Mouse (Mus musculus): ENCODE results near the gene Asphd1. TPM values are rescaled to one million over a fixed set of nuclear protein-coding genes. Genes with fewer than 3 reads are reported as not detected.

Asphd1 gene
- polyA plus RNA-seq, 1 experiment = 55.7 TPM

DNA sequence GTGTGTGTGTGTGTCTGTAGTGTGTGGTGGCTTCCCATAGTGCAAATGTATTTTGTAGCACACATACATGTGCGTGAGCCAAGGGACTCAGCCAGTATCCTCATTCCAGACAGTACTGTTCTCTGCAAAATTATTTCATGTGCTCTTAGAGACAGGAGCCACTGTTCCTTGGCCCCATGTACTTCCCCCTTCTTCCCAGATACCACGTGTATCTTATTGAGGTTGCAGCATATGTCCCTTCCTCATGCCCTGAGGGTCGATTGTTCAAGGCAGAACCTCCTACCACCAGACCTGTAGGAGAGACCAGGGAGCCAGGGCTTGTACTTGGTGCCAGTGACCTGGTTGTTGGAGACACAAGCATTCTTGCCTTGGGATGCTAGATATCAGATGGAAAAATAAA is 5.7 kb upstream of the Asphd1 start:
- Histone ChIP-seq H3K27ac (ENCODE audit: insufficient read depth, low read length) (no peak overlapping the region), H3K4me1 (ENCODE audit: control insufficient read depth, insufficient read depth, low read length) (peaks cover 2% of the 10 kb centered on the region), H3K4me3 (ENCODE audit: insufficient read depth, low read length) (no peak overlapping the region)
- TF ChIP-seq CTCF (IDR thresholded peaks at IDR 0.05; ENCODE audit: extremely low read depth, insufficient read depth, low read length) = no peak
- TF ChIP-seq POLR2A (IDR thresholded peaks at IDR 0.05; ENCODE audit: extremely low read depth, insufficient read depth, low read length) = no peak

DNA sequence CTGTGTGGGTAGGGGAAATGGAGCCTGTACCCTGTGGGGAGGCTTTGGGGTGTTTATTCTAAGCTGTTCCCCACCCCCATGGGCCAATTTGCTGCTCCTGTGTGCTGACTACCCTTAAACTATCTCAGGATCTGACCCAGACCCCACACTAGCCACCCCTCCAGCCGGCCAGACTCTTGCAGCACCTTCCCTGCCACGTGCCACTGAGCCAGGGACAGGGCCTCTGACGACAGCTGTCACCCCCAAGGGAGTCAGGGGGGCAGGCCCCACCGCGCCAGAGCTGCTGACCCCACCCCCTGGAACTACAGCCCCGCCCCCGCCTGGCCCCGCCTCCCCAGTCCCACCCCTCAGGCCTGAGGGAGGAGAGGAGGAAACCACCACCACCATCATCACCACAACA is 3.3 kb upstream of the Asphd1 start:
- Histone ChIP-seq H3K4me3 (ENCODE audit: insufficient read depth, low read length) (peak overlapping the region; percentile 66), H3K27ac (ENCODE audit: insufficient read depth, low read length) (no peak overlapping the region), H3K4me1 (ENCODE audit: control insufficient read depth, insufficient read depth, low read length) (peaks cover 2% of the 10 kb centered on the region)
- TF ChIP-seq CTCF (IDR thresholded peaks at IDR 0.05; ENCODE audit: extremely low read depth, insufficient read depth, low read length) = no peak
- TF ChIP-seq POLR2A (IDR thresholded peaks at IDR 0.05; ENCODE audit: extremely low read depth, insufficient read depth, low read length) = no peak

DNA sequence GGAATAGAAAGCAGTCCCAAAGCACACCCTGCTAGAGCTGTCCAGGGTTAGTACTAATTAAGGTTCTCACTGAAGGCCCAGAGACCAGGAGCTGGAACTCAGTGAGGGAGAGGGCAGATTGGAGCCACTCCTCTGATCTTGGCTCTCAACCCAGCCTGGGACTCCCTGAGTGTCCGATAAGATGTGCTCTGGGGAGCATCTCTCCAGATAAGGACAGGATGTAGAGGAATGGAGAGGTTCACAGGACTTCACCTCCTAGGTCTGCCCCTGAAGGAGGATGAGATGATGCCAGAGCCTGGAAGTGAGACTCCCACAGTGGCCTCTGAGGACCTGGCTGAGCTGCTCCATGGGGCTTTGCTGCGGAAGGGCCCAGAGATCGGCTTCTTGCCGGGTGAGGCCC is 2.4 kb upstream of the Asphd1 start:
- 0 out of 2 replicates have a peak, but pooled peaks have one; percentile 15 for TF ChIP-seq POLR2A (IDR thresholded peaks at IDR 0.05; ENCODE audit: extremely low read depth, insufficient read depth, low read length)
- no peak for TF ChIP-seq CTCF (IDR thresholded peaks at IDR 0.05; ENCODE audit: extremely low read depth, insufficient read depth, low read length)
- H3K27ac ChIP-seq (ENCODE audit: insufficient read depth, low read length) = no peak overlapping the region; the same call in 1 of the 2 replicates
- H3K4me3 ChIP-seq (ENCODE audit: insufficient read depth, low read length) = peak overlapping the region; percentile 66
- peaks cover 2% of the 10 kb centered on the region for H3K4me1 ChIP-seq (ENCODE audit: control insufficient read depth, insufficient read depth, low read length)

DNA sequence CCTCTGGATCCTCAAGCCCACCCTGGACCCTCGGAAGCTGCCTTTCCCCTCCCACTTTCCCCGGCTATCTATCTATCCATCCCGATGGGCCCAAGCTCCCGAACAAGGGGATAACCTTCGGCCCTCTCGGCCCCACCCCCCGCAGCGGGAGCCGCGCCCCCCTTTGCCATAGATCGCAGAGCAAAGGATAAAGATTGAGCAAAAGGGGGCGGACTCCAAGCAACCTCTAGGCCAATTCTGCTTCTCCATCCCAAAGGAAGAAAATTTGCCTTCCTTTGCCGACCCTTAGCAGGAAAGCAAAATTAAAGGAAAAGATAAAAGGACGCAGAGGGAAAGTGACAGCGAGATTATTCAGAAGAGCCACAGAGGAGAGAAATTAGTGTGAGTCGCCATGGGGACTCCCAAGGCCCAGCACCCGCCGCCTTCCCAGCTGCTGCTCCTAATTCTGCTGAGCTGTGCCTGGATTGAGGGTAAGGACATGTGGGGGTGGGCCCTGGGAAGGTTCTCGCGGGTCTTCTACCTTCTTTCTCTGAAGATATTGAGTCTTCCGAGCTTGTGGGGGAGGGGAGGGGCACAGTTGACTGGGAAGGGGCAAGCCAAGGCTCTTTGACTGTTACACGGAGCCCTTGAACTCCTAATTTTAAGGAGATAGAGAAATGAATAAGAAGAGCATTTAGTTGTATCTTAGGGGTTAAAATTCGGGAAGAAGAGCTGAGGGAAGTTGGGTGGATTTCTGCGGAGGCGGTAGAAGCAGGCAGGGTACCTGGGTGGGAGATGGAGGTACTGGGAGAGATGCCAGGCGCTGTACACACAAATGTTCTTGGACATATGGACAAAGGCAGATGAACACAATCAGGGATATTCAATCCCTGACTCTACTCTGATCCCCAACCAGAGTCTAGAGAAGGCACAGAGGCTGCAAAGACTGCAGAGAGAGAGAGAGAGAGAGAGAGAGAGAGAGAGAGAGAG is 1.5 kb upstream of the Asphd1 start:
- Histone ChIP-seq H3K4me1 (ENCODE audit: control insufficient read depth, insufficient read depth, low read length) (peaks cover 2% of the 10 kb centered on the region), H3K4me3 (ENCODE audit: insufficient read depth, low read length) (peak overlapping the region; percentile 66), H3K27ac (ENCODE audit: insufficient read depth, low read length) (peak overlapping the region; percentile 56)
- TF ChIP-seq CTCF (IDR thresholded peaks at IDR 0.05; ENCODE audit: extremely low read depth, insufficient read depth, low read length) (no peak), POLR2A (IDR thresholded peaks at IDR 0.05; ENCODE audit: extremely low read depth, insufficient read depth, low read length) (0 out of 2 replicates have a peak, but pooled peaks have one; percentile 12)

DNA sequence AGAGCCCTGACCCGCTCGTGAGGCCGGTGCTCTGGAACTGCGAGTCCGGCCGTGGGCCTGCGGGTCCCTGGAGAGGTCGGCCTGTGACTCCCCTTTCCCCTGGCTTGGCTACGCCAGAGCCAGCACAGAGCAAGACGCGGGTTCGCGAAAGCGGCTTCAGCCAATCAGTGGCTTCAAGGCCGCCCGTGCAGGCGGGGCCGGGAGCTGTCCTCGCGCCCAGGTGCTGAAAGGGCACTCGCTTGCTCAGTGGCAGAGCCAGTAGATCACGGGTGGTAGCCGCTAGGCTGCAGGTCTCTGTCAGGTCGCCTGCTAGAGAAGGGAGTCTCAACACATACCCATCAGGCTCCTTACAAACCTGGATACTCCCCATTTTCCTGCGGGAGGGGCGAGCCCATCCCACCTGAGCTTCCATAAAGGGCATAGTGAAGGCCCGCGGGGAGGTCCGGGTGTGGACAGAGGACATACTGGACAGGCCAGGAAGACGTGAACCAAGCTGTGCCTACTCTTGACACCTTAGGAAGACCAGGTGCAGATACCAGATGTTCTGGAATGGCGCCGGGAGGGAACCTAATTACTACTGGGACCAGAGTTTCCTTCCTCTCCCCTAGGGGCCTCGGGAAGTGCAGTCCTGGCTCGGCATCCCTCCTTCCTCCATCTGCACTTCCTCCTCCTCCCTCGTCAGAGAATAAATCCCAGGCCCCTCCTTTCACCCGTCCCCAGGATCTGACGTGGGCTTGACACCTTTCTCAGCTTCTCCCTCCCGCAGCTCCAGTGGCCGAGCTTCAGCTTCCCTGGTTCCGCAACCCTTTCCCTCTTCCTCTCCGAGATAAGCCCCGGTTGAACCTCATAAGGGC is 638 bp upstream of the Asphd1 start, which contains the start of gene Sez6l2:
Gene Sez6l2, plus strand, starts transcription at position 771 of the 854 bp plus-strand sequence.
- TF ChIP-seq CTCF (IDR thresholded peaks at IDR 0.05; ENCODE audit: extremely low read depth, insufficient read depth, low read length) (no peak), POLR2A (IDR thresholded peaks at IDR 0.05; ENCODE audit: extremely low read depth, insufficient read depth, low read length) (peak; percentile 94)
- Histone ChIP-seq H3K4me3 (ENCODE audit: insufficient read depth, low read length) (peak within 1 kb of the TSS; percentile 66), H3K27ac (ENCODE audit: insufficient read depth, low read length) (peak within 1 kb of the TSS; percentile 89), H3K4me1 (ENCODE audit: control insufficient read depth, insufficient read depth, low read length) (peaks cover 2% of the 10 kb centered on the region)

DNA sequence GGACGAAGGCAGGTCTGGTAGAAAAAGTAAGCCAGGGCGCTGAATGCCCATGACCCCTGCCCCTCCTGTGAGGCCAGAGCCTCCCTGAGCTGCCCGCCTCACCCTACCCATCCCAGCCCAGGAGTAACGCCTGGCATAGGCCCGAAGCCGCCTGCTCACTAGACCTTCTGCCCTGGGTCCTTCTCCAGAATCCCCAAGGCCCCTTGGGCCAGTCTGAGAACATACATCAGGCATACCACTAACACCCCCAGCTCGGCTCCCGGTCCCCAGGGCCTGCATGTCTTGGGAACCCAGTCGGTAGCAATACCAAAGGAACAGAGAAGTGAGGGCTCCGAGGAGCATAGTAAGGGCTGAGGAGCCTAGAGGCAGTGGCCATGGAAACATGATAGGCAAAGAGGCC is 756 bp downstream of the Asphd1 start:
- Histone ChIP-seq H3K4me1 (ENCODE audit: control insufficient read depth, insufficient read depth, low read length) (peaks cover 2% of the 10 kb centered on the region), H3K27ac (ENCODE audit: insufficient read depth, low read length) (peak overlapping the region; percentile 89), H3K4me3 (ENCODE audit: insufficient read depth, low read length) (peak overlapping the region; percentile 66)
- TF ChIP-seq POLR2A (IDR thresholded peaks at IDR 0.05; ENCODE audit: extremely low read depth, insufficient read depth, low read length) (no peak), CTCF (IDR thresholded peaks at IDR 0.05; ENCODE audit: extremely low read depth, insufficient read depth, low read length) (no peak)

DNA sequence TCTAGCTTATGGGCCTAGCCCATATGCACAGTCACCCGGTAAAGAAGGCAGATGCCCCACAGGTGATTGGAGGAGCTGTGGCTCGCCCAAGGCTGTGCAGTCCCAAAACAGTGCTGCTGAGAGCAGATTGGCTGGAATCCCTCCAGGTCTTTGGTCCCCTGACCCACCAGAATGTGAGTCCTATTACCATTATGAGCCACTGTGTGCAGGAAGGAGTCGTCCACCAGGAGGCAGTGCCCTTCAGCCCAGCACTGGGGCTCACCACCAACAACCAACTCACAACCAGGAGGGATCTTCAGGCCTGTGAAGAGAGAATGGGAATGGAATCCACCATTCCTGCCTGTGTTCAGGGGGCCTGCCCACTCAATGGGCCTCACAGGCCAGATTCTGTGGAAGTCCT is 2.9 kb downstream of the Asphd1 start:
- Histone ChIP-seq H3K4me3 (ENCODE audit: insufficient read depth, low read length) (no peak overlapping the region), H3K4me1 (ENCODE audit: control insufficient read depth, insufficient read depth, low read length) (no peaks in the 10 kb centered on the region), H3K27ac (ENCODE audit: insufficient read depth, low read length) (no peak overlapping the region)
- peak; percentile 52 for TF ChIP-seq CTCF (IDR thresholded peaks at IDR 0.05; ENCODE audit: extremely low read depth, insufficient read depth, low read length)
- TF ChIP-seq POLR2A (IDR thresholded peaks at IDR 0.05; ENCODE audit: extremely low read depth, insufficient read depth, low read length) = no peak

DNA sequence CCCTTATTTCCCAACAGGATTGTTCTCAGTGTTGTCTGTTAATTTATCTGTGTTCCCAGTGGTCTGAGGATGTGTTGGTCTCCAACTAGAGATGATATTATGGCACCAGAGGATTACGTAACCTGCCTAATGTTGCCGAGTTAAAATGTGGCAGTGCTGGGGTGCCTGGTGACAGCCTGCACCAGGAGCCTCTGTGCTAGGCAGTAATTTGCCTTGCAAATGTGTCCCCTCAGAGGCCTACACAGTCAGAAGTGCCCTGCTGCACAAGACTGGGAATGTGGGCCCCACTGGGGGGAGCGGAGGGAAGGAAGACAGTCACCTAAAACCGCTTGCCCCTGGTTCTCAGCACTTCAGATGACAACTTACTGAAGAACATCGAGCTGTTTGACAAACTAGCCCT is 7.6 kb downstream of the Asphd1 start:
- TF ChIP-seq CTCF (IDR thresholded peaks at IDR 0.05; ENCODE audit: extremely low read depth, insufficient read depth, low read length) = no peak
- no peak for TF ChIP-seq POLR2A (IDR thresholded peaks at IDR 0.05; ENCODE audit: extremely low read depth, insufficient read depth, low read length)
- Histone ChIP-seq H3K4me1 (ENCODE audit: control insufficient read depth, insufficient read depth, low read length) (no peaks in the 10 kb centered on the region), H3K4me3 (ENCODE audit: insufficient read depth, low read length) (peak overlapping the region; percentile 19; the same call in 1 of the 2 replicates), H3K27ac (ENCODE audit: insufficient read depth, low read length) (peak overlapping the region; percentile 80)

DNA sequence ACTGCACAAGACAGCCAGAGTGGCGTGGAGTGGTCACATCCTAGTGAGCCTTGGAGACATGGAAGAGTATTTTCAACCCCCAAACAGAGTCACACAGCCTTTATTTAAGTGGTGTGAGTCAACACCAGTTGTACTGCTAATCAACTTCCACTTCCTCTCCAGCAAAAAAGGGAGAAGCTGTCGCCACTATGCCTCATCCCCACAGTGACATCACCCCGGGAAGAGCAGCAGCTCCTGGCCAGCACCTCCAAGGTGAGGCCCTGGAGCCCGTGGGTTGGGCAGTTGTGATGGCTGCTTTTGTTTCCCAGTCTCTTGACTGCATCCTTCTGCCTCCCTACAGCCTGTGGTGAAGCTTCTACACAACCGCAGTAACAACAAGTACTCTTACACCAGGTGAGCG is 8.2 kb downstream of the Asphd1 start:
- Histone ChIP-seq H3K27ac (ENCODE audit: insufficient read depth, low read length) (peak overlapping the region; percentile 27), H3K4me3 (ENCODE audit: insufficient read depth, low read length) (no peak overlapping the region), H3K4me1 (ENCODE audit: control insufficient read depth, insufficient read depth, low read length) (no peaks in the 10 kb centered on the region)
- TF ChIP-seq CTCF (IDR thresholded peaks at IDR 0.05; ENCODE audit: extremely low read depth, insufficient read depth, low read length) (no peak), POLR2A (IDR thresholded peaks at IDR 0.05; ENCODE audit: extremely low read depth, insufficient read depth, low read length) (no peak)
